10 mouse cellular contexts compared by ENCODE assay signal in the genomic region with DNA sequence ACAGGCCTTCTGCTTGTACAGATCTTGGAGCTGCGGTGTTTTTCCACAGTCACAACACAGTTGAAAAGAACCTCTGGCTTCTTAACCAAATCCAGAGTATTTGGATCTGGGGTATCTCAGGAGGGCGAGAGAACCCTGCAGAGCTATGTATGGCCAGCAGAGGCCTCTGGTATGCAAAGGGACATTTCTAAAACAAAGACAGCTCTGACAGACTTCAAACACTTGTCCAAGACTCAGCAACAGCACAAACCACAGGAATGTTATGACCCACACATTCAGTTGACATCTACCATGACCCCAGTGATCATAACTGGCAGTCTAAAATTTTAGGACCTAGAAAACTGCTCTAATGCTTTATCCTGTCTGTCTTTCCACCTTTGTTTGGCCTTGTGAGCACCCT.
DNase-seq lines count a peak whose midpoint lies in the region; ATAC-seq and TF ChIP-seq lines count a peak whose summit lies in the region.
"Had no signal": no experiment of that assay in that cellular context is flagged by ENCODE, and none has a peak within 500 bp of the region (broad histone marks: within the 10 kb centered on the region; RNA-seq: fewer than 3 reads in every experiment).

No protein-coding gene starts in this region.

- no peak for ATAC-seq in lung, postnatal 0 days
- ATAC-seq in stomach, postnatal 0 days (ENCODE audit: low FRiP score, low TSS enrichment): no peak; the same call in 1 of the 2 replicates

- H3K4me1 ChIP-seq in heart, embryonic 10.5 days: no peaks in the 10 kb centered on the region
- no peaks in the 10 kb centered on the region for H3K4me1 ChIP-seq in lung, postnatal 0 days (ENCODE audit: insufficient read depth, low read depth, low read length)
- H3K4me1 ChIP-seq in stomach, postnatal 0 days (replicated peaks; ENCODE audit: control insufficient read depth, insufficient read depth): no peaks in the 10 kb centered on the region
- no peaks in the 10 kb centered on the region for H3K4me1 ChIP-seq in midbrain, embryonic 10.5 days
- H3K4me1 ChIP-seq: neural tube, embryonic 15.5 days had no signal

- H3K9ac ChIP-seq in lung, postnatal 0 days (replicated peaks; ENCODE audit: low read depth): no peak overlapping the region
- no peak overlapping the region for H3K9ac ChIP-seq in stomach, postnatal 0 days (ENCODE audit: low read length)
- H3K9ac ChIP-seq: neural tube, embryonic 15.5 days had no signal

- H3K27ac ChIP-seq in heart, embryonic 10.5 days: no peak overlapping the region
- H3K27ac ChIP-seq in lung, postnatal 0 days (ENCODE audit: low read length): no peak overlapping the region
- no peak overlapping the region for H3K27ac ChIP-seq in stomach, postnatal 0 days (replicated peaks)
- no peak overlapping the region for H3K27ac ChIP-seq in midbrain, embryonic 10.5 days (replicated peaks)
- H3K27ac ChIP-seq: neural tube, embryonic 15.5 days had no signal

- H3K4me3 ChIP-seq in heart, embryonic 10.5 days: no peak overlapping the region
- no peak overlapping the region for H3K4me3 ChIP-seq in lung, postnatal 0 days (ENCODE audit: low read depth, low read length)
- no peak overlapping the region for H3K4me3 ChIP-seq in stomach, postnatal 0 days (ENCODE audit: low read depth, low read length)
- H3K4me3 ChIP-seq in midbrain, embryonic 10.5 days: no peak overlapping the region
- H3K4me3 ChIP-seq: neural tube, embryonic 15.5 days had no signal

- H3K4me2 ChIP-seq in lung, postnatal 0 days (replicated peaks; ENCODE audit: low read depth, low read length): no peak overlapping the region
- no peak overlapping the region for H3K4me2 ChIP-seq in stomach, postnatal 0 days (replicated peaks; ENCODE audit: low read depth)
- H3K4me2 ChIP-seq: neural tube, embryonic 15.5 days had no signal

- intact Hi-C loops in heart, postnatal 10 days (cut with DNase I): loop anchor here (2.0 kb wide), 1 partner anchor 535 kb away; no protein-coding TSS in a partner anchor

- H3K36me3 ChIP-seq in heart, embryonic 10.5 days: no peaks in the 10 kb centered on the region
- no peaks in the 10 kb centered on the region for H3K36me3 ChIP-seq in lung, postnatal 0 days (ENCODE audit: insufficient read depth, low read length)
- no peaks in the 10 kb centered on the region for H3K36me3 ChIP-seq in stomach, postnatal 0 days (ENCODE audit: control insufficient read depth, insufficient read depth, low read length)
- no peaks in the 10 kb centered on the region for H3K36me3 ChIP-seq in midbrain, embryonic 10.5 days
- H3K36me3 ChIP-seq: neural tube, embryonic 15.5 days had no signal

- peak; percentile 49 for TF ChIP-seq CTCF in lung, postnatal 0 days (IDR thresholded peaks at IDR 0.05)
- peak; percentile 63 for TF ChIP-seq CTCF in stomach, postnatal 0 days (IDR thresholded peaks at IDR 0.05; ENCODE audit: low read depth)

- H3K27me3 ChIP-seq in heart, embryonic 10.5 days (ENCODE audit: insufficient read depth, poor library complexity, severe bottlenecking): no peaks in the 10 kb centered on the region
- H3K27me3 ChIP-seq in lung, postnatal 0 days (replicated peaks; ENCODE audit: insufficient read depth, low read length): no peaks in the 10 kb centered on the region
- no peaks in the 10 kb centered on the region for H3K27me3 ChIP-seq in stomach, postnatal 0 days (ENCODE audit: control insufficient read depth, insufficient read depth, low read length)
- no peaks in the 10 kb centered on the region for H3K27me3 ChIP-seq in midbrain, embryonic 10.5 days (ENCODE audit: low read depth, poor library complexity, severe bottlenecking)
- H3K27me3 ChIP-seq: neural tube, embryonic 15.5 days had no signal

- WGBS in heart, embryonic 10.5 days: 57% methylated on average over 2 of the region's 2 CpGs
- WGBS in lung, postnatal 0 days: 45% methylated on average over 2 of the region's 2 CpGs
- 48% methylated on average over 2 of the region's 2 CpGs for WGBS in stomach, postnatal 0 days
- WGBS in midbrain, embryonic 10.5 days: 64% methylated on average over 2 of the region's 2 CpGs

- peak; percentile 11 to 15 for DNase-seq in heart, postnatal 10 days
- DNase-seq in heart, embryonic 10.5 days (ENCODE audit: low spot score): no peak
- peak; percentile 46 for DNase-seq in lung, postnatal 0 days (ENCODE audit: low spot score)
- no peak for DNase-seq in lung, postnatal 14 days
- peak; percentile 15 for DNase-seq in adrenal gland, postnatal 14 days
- peak; percentile 16 for DNase-seq in stomach, postnatal 0 days (ENCODE audit: low spot score)
- no peak for DNase-seq in midbrain, embryonic 10.5 days (ENCODE audit: low spot score)
- DNase-seq: cerebellum, postnatal 14 days; layer of hippocampus, postnatal 36 days had no signal

- H3K9me3 ChIP-seq in heart, embryonic 10.5 days: no peaks in the 10 kb centered on the region
- H3K9me3 ChIP-seq in lung, postnatal 0 days (ENCODE audit: low read length): no peaks in the 10 kb centered on the region
- H3K9me3 ChIP-seq in stomach, postnatal 0 days (ENCODE audit: control insufficient read depth, low read length): no peaks in the 10 kb centered on the region
- H3K9me3 ChIP-seq in midbrain, embryonic 10.5 days (replicated peaks): no peaks in the 10 kb centered on the region
- H3K9me3 ChIP-seq: neural tube, embryonic 15.5 days had no signal

- TF ChIP-seq EP300 in lung, postnatal 0 days (IDR thresholded peaks at IDR 0.05): no peak
- no peak for TF ChIP-seq EP300 in stomach, postnatal 0 days (optimal IDR thresholded peaks at IDR 0.05)

Comparison
In these comparisons a context has a peak if more than half of its experiments do, and no peak if none do; other contexts are left out.
1. DNase-seq: peak in heart, postnatal 10 days (2 of 2), lung, postnatal 0 days (single experiment), adrenal gland, postnatal 14 days (single experiment) and stomach, postnatal 0 days (single experiment); none in heart, embryonic 10.5 days (single experiment), lung, postnatal 14 days (single experiment) and midbrain, embryonic 10.5 days (single experiment).